In the genomic region with DNA sequence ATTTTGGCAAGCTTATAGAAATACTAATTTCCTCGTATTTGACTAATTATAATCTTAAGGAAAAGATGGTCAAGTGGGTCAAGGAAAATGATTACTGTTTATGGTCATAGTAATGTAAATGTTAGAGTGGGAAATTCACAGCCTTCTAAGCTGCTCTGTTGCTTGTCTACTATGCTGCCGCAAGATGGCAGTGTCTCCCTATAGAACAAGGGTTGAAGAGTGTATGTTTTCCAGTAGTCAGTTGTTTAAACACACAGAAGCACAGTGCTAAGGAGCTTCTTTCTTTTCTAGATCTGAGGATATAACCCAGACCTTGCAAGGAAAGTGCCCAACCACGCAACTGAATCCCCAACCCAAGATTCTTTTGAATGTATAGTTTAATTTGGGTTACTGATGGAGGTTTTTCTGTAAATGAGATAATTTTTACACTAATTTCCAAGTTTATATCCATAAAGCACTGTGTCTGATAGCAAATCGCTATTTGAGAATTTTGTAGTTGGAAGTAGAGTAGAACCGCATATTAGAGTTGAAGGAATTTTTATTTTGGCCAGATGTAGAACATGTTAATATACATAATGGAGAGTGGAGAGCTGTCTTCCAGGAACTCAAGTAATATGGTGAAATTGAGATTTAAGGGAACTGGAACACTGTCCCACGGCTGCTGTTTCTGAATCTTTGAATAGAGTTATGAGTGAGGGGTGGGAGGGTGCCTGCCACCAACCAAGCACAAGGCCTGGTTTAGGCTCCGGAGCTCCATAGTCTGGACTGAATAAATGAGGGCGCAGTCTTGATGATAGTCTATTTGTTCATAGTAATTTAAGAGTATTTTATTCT, we compare ENCODE assay signal across 8 mouse cellular contexts. TPM values are rescaled to one million over a fixed set of nuclear protein-coding genes. Genes with fewer than 3 reads are reported as not detected.
DNase-seq lines count a peak whose midpoint lies in the region; ATAC-seq and TF ChIP-seq lines count a peak whose summit lies in the region.

No protein-coding gene starts in this region.

- ATAC-seq in heart, postnatal 0 days (ENCODE audit: insufficient read depth, low read depth) = peak; percentile 73
- ATAC-seq in hindbrain, embryonic 15.5 days (ENCODE audit: low FRiP score, low read depth) = peak; percentile 93

- no peaks in the 10 kb centered on the region for H3K9me3 ChIP-seq in heart, postnatal 0 days (replicated peaks; ENCODE audit: control insufficient read depth, low read length)
- H3K9me3 ChIP-seq in forebrain, embryonic 10.5 days = no peaks in the 10 kb centered on the region
- H3K9me3 ChIP-seq in hindbrain, embryonic 15.5 days = no peaks in the 10 kb centered on the region

- intact Hi-C loops in heart, postnatal 25 days (cut with DNase I) = loop anchor here (2.0 to 5.0 kb wide), 4 partner anchors 123 to 1834 kb away; partner anchors contain the start of gene Marcks

- TF ChIP-seq CTCF in heart, postnatal 0 days (IDR thresholded peaks at IDR 0.05; ENCODE audit: low read depth) = peak; percentile 94

- WGBS in heart, postnatal 0 days = 46% methylated on average over 8 of the region's 8 CpGs
- 56% methylated on average over 8 of the region's 8 CpGs for WGBS in forebrain, embryonic 10.5 days
- WGBS in hindbrain, embryonic 15.5 days = 54% methylated on average over 8 of the region's 8 CpGs

- H3K4me2 ChIP-seq in heart, postnatal 0 days (ENCODE audit: low read depth, low read length) = no peak overlapping the region
- no peak overlapping the region for H3K4me2 ChIP-seq in hindbrain, embryonic 15.5 days

- no peak overlapping the region for H3K27ac ChIP-seq in heart, postnatal 0 days (ENCODE audit: low read depth)
- no peak overlapping the region for H3K27ac ChIP-seq in forebrain, embryonic 10.5 days
- no peak overlapping the region for H3K27ac ChIP-seq in hindbrain, embryonic 15.5 days (replicated peaks)

- TF ChIP-seq EP300 in heart, postnatal 0 days (IDR thresholded peaks at IDR 0.05; ENCODE audit: low read depth) = no peak

- DNase-seq in heart, postnatal 0 days (ENCODE audit: low spot score) = peak; percentile 74
- no peak for DNase-seq in heart, postnatal 25 days (ENCODE audit: low spot score)
- peak; percentile 62 for DNase-seq in c-Kit-positive CD71-negative TER-119-negative erythroid progenitor cells, embryonic 14.5 days (ENCODE audit: low read depth)
- DNase-seq in forebrain, embryonic 10.5 days (ENCODE audit: extremely low spot score, low spot score) = peak; percentile 61
- DNase-seq in layer of hippocampus, postnatal 25 days (ENCODE audit: extremely low spot score in 1 of 2, low spot score in 1 of 2) = peak; percentile 26 to 80
- peak; percentile 85 for DNase-seq in mesoderm, embryonic 11.5 days (ENCODE audit: low read depth, low spot score)
- DNase-seq in right cerebral cortex, postnatal 36 days (ENCODE audit: low spot score in 2 of 2) = peak; percentile 9 to 20

- H3K4me3 ChIP-seq in heart, postnatal 0 days (ENCODE audit: low read depth, low read length) = no peak overlapping the region
- no peak overlapping the region for H3K4me3 ChIP-seq in forebrain, embryonic 10.5 days
- H3K4me3 ChIP-seq in hindbrain, embryonic 15.5 days = no peak overlapping the region

- no peaks in the 10 kb centered on the region for H3K36me3 ChIP-seq in heart, postnatal 0 days (replicated peaks; ENCODE audit: control insufficient read depth, insufficient read depth, low read length)
- no peaks in the 10 kb centered on the region for H3K36me3 ChIP-seq in forebrain, embryonic 10.5 days (replicated peaks)
- no peaks in the 10 kb centered on the region for H3K36me3 ChIP-seq in hindbrain, embryonic 15.5 days

- no peaks in the 10 kb centered on the region for H3K4me1 ChIP-seq in heart, postnatal 0 days (ENCODE audit: control insufficient read depth, insufficient read depth)
- no peaks in the 10 kb centered on the region for H3K4me1 ChIP-seq in forebrain, embryonic 10.5 days
- no peaks in the 10 kb centered on the region for H3K4me1 ChIP-seq in hindbrain, embryonic 15.5 days (replicated peaks)

- no peaks in the 10 kb centered on the region for H3K27me3 ChIP-seq in heart, postnatal 0 days (ENCODE audit: control insufficient read depth, insufficient read depth, low read length)
- H3K27me3 ChIP-seq in forebrain, embryonic 10.5 days (ENCODE audit: poor library complexity, severe bottlenecking) = no peaks in the 10 kb centered on the region
- H3K27me3 ChIP-seq in hindbrain, embryonic 15.5 days = no peaks in the 10 kb centered on the region

- no peak overlapping the region for H3K9ac ChIP-seq in heart, postnatal 0 days (replicated peaks; ENCODE audit: low read depth, low read length)
- no peak overlapping the region for H3K9ac ChIP-seq in hindbrain, embryonic 15.5 days

RNA-seq across cellular contexts. Expression of gene Hdac2, which starts 40.1 kb away (rescaled TPM):
- 72.4 and 75.0 TPM in 2 replicates for total RNA-seq in heart, postnatal 0 days (2014; rRNA removed; ENCODE audit: low replicate concordance)
- 108 and 114 TPM in 2 replicates for polyA plus RNA-seq in heart, postnatal 0 days (2015; fragmentation: Nextera tagmentation; extraction: Ambion mirVana)
- 10 to 100 TPM; 56.7 to 58.4 TPM for total RNA-seq in heart, postnatal 25 days (2021)
- 309 and 315 TPM in 2 replicates for polyA plus RNA-seq in forebrain, embryonic 10.5 days (2016; fragmentation: Nextera tagmentation; extraction: Ambion mirVana)
- polyA plus RNA-seq in hindbrain, embryonic 15.5 days (2015; fragmentation: Nextera tagmentation; extraction: Ambion mirVana) = 305 and 318 TPM in 2 replicates
- total RNA-seq in layer of hippocampus, postnatal 25 days (2021) = 10 to 100 TPM; 94.9 to 96.3 TPM
